Mouse (Mus musculus) forebrain, embryonic 12.5 days (tissue): ENCODE measurements around the gene Flywch1. TPM values are rescaled to one million over a fixed set of nuclear protein-coding genes. Genes with fewer than 3 reads are reported as not detected.

Source experiments
- ATAC-seq: fragments of 200-750 bp; cut with Nextera tagmentation; 2 replicates; pipeline ENCODE4 v1.8.0; 2017; ENCODE audit warnings: moderate TSS enrichment; ENCODE audit not compliant: low FRiP score
- H3K27ac ChIP-seq: fragments of 300-500 bp; sonication (generic); 2 replicates; pipeline ENCODE4 v1.5.1; 2016; ENCODE audit warnings: mild to moderate bottlenecking
- H3K27me3 ChIP-seq: fragments of 300-500 bp; sonication (generic); 2 replicates; pipeline ENCODE4 v1.6.1; 2016; ENCODE audit warnings: mild to moderate bottlenecking
- H3K36me3 ChIP-seq: fragments of 300-500 bp; sonication (generic); replicated peaks from 2 replicates; pipeline ENCODE4 v1.6.1; 2016; ENCODE audit warnings: mild to moderate bottlenecking
- H3K4me1 ChIP-seq: fragments of 300-500 bp; sonication (generic); 2 replicates; pipeline ENCODE4 v1.6.1; 2016
- H3K4me2 ChIP-seq: fragments of 300-500 bp; sonication (generic); 2 replicates; pipeline ENCODE4 v1.6.1; 2016; ENCODE audit warnings: mild to moderate bottlenecking, moderate library complexity
- H3K4me3 ChIP-seq: fragments of 300-500 bp; sonication (generic); replicated peaks from 2 replicates; pipeline ENCODE4 v1.5.1; 2016; ENCODE audit warnings: mild to moderate bottlenecking
- H3K9ac ChIP-seq: fragments of 300-500 bp; sonication (generic); 2 replicates; pipeline ENCODE4 v1.6.1; 2016; ENCODE audit warnings: mild to moderate bottlenecking
- H3K9me3 ChIP-seq: fragments of 300-500 bp; sonication (generic); 2 replicates; pipeline ENCODE4 v1.6.1; 2016
- WGBS: fragments of 180-500 bp; shearing (Covaris S2); methylation state at CpG from one replicate; pipeline ENCODE4 v1.1.7; 2016; 5-methylcytosine and 5-hydroxymethylcytosine counted together
- polyA plus RNA-seq: library from polyadenylated mRNA; unstranded; fragments of >200 nt; fragmentation: Nextera tagmentation; extraction: Ambion mirVana; gene quantifications from 2 replicates; pipeline ENCODE4 v1.2.1, GENCODE M21; 2016

The Flywch1 gene
- polyA plus RNA-seq, 1 experiment from 2014 or later: 173 TPM

- no peak overlapping the region for H3K4me3 ChIP-seq
- no peak overlapping the region for H3K9ac ChIP-seq
Measured at GRCm38 (mm10) chr17:23748631-23749391, 22.6 kb downstream of the Flywch1 start.

GRCm38 (mm10) chr17:23748026-23748425 lies 23.4 kb downstream of the Flywch1 start:
- Histone ChIP-seq H3K9me3 (no peaks in the 10 kb centered on the region), H3K4me1 (peaks cover 21% of the 10 kb centered on the region), H3K36me3 (peaks cover 20% of the 10 kb centered on the region), H3K27me3 (peaks cover 58% of the 10 kb centered on the region), H3K4me2 (no peak overlapping the region), H3K27ac (no peak overlapping the region), H3K4me3 (no peak overlapping the region), H3K9ac (no peak overlapping the region)
- no peak for ATAC-seq
- 44% methylated on average over 6 of the region's 6 CpGs for WGBS

More at GRCm38 (mm10) chr17:23748631-23749391, 22.6 kb downstream of the Flywch1 start:
- H3K4me1 ChIP-seq: peaks cover 21% of the 10 kb centered on the region
- no peaks in the 10 kb centered on the region for H3K9me3 ChIP-seq
- H3K27ac ChIP-seq: no peak overlapping the region
- H3K27me3 ChIP-seq: peaks cover 50% of the 10 kb centered on the region
- 0 out of 2 replicates have a peak, but pooled peaks have one; percentile 12 for ATAC-seq
- H3K4me2 ChIP-seq: no peak overlapping the region
- H3K36me3 ChIP-seq: peaks cover 28% of the 10 kb centered on the region
- 39% methylated on average over 10 of the region's 10 CpGs for WGBS

GRCm38 (mm10) chr17:23747471-23747870 lies 23.9 kb downstream of the Flywch1 start:
- Histone ChIP-seq H3K27me3 (peaks cover 63% of the 10 kb centered on the region), H3K9ac (no peak overlapping the region), H3K36me3 (peaks cover 14% of the 10 kb centered on the region), H3K4me3 (no peak overlapping the region), H3K4me1 (peaks cover 22% of the 10 kb centered on the region), H3K27ac (no peak overlapping the region), H3K9me3 (no peaks in the 10 kb centered on the region), H3K4me2 (no peak overlapping the region)
- no peak for ATAC-seq
- 84% methylated on average over 3 of the region's 3 CpGs for WGBS

DNA sequence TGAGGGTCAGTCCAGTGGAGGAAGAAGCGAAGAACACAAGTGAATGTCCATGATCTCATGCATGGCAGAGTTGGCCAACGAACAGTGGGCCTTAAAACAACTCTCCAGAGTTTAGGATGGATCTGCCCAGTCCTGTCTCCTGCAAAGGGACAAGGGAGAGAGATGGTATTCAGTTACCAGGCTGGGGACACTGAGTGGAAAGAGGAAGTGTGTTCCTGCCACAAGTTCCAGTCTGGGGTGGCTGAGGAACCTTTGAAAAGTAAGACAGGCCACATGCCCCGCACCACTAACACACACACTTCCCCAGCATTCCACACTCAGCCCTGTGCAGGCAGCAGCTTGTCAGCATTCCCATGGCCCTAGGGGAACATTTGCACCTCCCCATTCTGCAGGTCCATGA lies 24.6 kb downstream of the Flywch1 start:
- 77% methylated on average over 3 of the region's 3 CpGs for WGBS
- no peak overlapping the region for H3K27ac ChIP-seq
- H3K9ac ChIP-seq: no peak overlapping the region
- peaks cover 28% of the 10 kb centered on the region for H3K4me1 ChIP-seq
- peaks cover 7% of the 10 kb centered on the region for H3K36me3 ChIP-seq
- H3K4me2 ChIP-seq: no peak overlapping the region
- no peak for ATAC-seq
- peaks cover 70% of the 10 kb centered on the region for H3K27me3 ChIP-seq
- no peaks in the 10 kb centered on the region for H3K9me3 ChIP-seq
- H3K4me3 ChIP-seq: no peak overlapping the region

- H3K36me3 ChIP-seq: peaks cover 3% of the 10 kb centered on the region
- H3K9me3 ChIP-seq: no peaks in the 10 kb centered on the region
- peak overlapping the region; percentile 65 for H3K4me2 ChIP-seq
- H3K4me1 ChIP-seq: peaks cover 28% of the 10 kb centered on the region
- ATAC-seq: no peak
- no peak overlapping the region for H3K9ac ChIP-seq
- peaks cover 75% of the 10 kb centered on the region for H3K27me3 ChIP-seq
- 4% methylated on average over 12 of the region's 12 CpGs for WGBS
- peak overlapping the region; percentile 32 for H3K4me3 ChIP-seq
- H3K27ac ChIP-seq: no peak overlapping the region
Measured at GRCm38 (mm10) chr17:23746311-23746710, 25.1 kb downstream of the Flywch1 start.

- under 1% methylated on average over 39 of the region's 45 CpGs for WGBS
- H3K9ac ChIP-seq: peak within 1 kb of the TSS; percentile 44
- peak within 1 kb of the TSS; percentile 32 for H3K4me3 ChIP-seq
- no peak within 1 kb of the TSS for H3K27ac ChIP-seq
- H3K27me3 ChIP-seq: peaks cover 82% of the 10 kb centered on the region
- H3K4me2 ChIP-seq: peak within 1 kb of the TSS; percentile 65
- no peak for ATAC-seq
- no peaks in the 10 kb centered on the region for H3K36me3 ChIP-seq
- no peaks in the 10 kb centered on the region for H3K9me3 ChIP-seq
- peaks cover 31% of the 10 kb centered on the region for H3K4me1 ChIP-seq
Measured at GRCm38 (mm10) chr17:23745301-23746251, 25.8 kb downstream of the Flywch1 start, which contains the start of gene Kremen2. Kremen2 (minus strand) TSS chr17:23745833.

DNA sequence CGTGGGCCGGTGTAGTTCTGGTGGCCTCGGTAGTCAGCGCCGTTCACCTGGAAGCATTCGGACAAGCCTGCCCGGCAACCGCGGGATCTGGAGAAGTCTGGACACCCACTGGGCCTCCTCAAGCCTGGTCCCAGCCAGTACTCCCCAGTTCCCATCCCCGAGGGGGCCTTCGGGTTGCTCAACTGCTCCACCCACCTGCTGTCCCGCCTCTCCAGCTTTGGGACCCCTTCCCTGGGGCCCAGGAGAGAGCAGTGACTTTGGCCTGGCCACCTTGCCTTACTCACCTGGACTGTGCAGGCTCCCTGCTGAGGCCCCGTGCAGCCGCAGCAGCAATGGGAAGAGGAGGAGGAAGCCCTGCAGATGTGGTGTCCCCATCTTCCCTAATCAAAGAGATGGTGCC lies 26.8 kb downstream of the Flywch1 start:
- no peak for ATAC-seq
- Histone ChIP-seq H3K36me3 (no peaks in the 10 kb centered on the region), H3K9me3 (no peaks in the 10 kb centered on the region), H3K27ac (no peak overlapping the region), H3K9ac (no peak overlapping the region), H3K4me2 (peak overlapping the region; percentile 65), H3K4me1 (peaks cover 37% of the 10 kb centered on the region), H3K4me3 (peak overlapping the region; percentile 32; the same call in 1 of the 2 replicates), H3K27me3 (peaks cover 85% of the 10 kb centered on the region)
- 2% methylated on average over 14 of the region's 14 CpGs for WGBS

GRCm38 (mm10) chr17:23744076-23744475 lies 27.3 kb downstream of the Flywch1 start:
- Histone ChIP-seq H3K4me1 (peaks cover 42% of the 10 kb centered on the region), H3K36me3 (no peaks in the 10 kb centered on the region), H3K4me3 (no peak overlapping the region), H3K9me3 (no peaks in the 10 kb centered on the region), H3K27me3 (peaks cover 88% of the 10 kb centered on the region), H3K27ac (no peak overlapping the region), H3K4me2 (no peak overlapping the region), H3K9ac (no peak overlapping the region)
- ATAC-seq: no peak
- WGBS: 21% methylated on average over 8 of the region's 8 CpGs

- peak overlapping the region; percentile 29; the same call in 1 of the 2 replicates for H3K4me3 ChIP-seq
- H3K36me3 ChIP-seq: peaks cover under 1% of the 10 kb centered on the region; the same call in 1 of the 2 replicates
- H3K9me3 ChIP-seq: no peaks in the 10 kb centered on the region
- no peak overlapping the region for H3K9ac ChIP-seq
- no peak overlapping the region for H3K27ac ChIP-seq
- H3K4me1 ChIP-seq: peaks cover 53% of the 10 kb centered on the region
- WGBS: 58% methylated on average over 12 of the region's 12 CpGs
- H3K4me2 ChIP-seq: no peak overlapping the region
- peaks cover 90% of the 10 kb centered on the region for H3K27me3 ChIP-seq
- ATAC-seq: no peak
Measured at GRCm38 (mm10) chr17:23742941-23743340, 28.5 kb downstream of the Flywch1 start.

DNA sequence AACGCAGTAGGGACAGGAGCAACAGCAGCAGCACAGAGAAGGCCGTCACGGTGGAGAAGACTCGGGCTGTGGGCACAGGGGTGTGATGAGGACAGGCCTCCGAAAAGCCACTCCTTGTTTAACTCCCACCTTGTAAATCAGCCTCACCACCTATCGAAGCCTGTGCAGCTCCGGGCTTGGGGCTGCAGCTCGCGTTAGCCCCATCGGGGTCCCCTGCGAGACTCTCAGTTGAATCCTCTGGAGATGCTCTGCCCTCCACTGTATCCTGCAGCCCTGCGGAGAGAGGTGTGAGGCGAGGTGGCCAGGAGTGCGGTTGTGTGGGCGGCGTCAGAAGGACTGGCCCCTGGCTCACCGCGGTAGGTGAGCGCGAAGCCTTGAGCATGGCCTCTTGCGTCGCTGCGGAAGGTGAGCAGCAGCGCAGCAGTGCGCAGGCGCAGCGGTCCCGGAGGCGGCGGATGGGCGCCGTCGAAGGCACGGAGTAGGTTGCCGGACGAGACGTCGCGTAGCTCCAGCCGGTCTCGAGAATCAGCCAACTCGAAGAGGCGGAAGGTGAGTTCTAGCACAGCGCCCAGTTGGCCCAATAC lies 29.1 kb downstream of the Flywch1 start:
- Histone ChIP-seq H3K9me3 (no peaks in the 10 kb centered on the region), H3K4me2 (peak overlapping the region; percentile 47), H3K27me3 (peaks cover 90% of the 10 kb centered on the region), H3K4me3 (peak overlapping the region; percentile 29), H3K4me1 (peaks cover 58% of the 10 kb centered on the region), H3K9ac (no peak overlapping the region), H3K27ac (no peak overlapping the region), H3K36me3 (peaks cover 7% of the 10 kb centered on the region)
- ATAC-seq: no peak
- 7% methylated on average over 44 of the region's 44 CpGs for WGBS

DNA sequence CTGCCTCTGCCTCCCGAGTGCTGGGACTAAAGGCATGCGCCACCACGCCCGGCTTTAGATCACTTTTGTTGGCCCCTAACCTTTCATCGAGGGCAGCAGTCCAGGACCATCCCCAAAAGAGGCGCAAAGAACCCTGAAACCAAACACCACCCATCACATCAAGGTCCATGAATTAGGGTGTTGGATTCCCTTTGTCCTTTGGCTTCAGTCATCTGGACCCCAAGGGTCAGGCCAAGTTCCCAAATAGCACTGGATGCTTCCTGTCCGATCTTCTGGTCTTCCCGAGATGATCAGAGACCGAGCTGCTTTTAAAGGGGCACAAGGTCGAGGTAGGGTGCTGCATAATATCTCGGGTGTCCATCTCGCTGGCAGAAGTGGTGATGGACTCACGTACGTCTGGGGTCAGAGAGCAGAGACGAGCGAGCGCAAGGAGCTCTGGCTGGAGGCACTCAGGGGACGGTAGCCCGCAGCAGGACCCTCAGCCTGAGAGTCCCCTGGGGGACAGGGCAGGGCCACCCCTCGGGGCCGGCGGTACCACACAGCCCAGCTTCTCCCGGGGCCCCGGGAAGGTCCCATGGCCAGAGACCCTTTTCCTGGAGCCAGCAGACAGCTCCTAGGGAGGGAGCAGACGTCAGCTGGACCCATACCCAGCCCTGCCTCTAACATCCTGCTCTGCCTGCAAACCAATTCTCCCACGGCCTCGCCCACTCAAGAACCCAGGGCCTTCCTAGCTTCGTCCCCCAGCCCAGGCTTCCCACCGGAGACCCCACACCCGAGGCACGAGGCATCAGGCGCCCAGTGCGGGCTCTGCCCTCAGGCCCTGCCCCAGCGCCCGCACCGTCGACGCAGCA lies 29.8 kb downstream of the Flywch1 start:
- WGBS: 55% methylated on average over 38 of the region's 38 CpGs
- Histone ChIP-seq H3K9ac (no peak overlapping the region), H3K4me2 (peak overlapping the region; percentile 47), H3K9me3 (no peaks in the 10 kb centered on the region), H3K27ac (no peak overlapping the region), H3K27me3 (peaks cover 86% of the 10 kb centered on the region), H3K4me3 (peak overlapping the region; percentile 29; the same call in 1 of the 2 replicates), H3K4me1 (peaks cover 58% of the 10 kb centered on the region), H3K36me3 (peaks cover 14% of the 10 kb centered on the region)
- no peak for ATAC-seq
